ENCODE assay signal across 21 mouse cellular contexts in the genomic region with DNA sequence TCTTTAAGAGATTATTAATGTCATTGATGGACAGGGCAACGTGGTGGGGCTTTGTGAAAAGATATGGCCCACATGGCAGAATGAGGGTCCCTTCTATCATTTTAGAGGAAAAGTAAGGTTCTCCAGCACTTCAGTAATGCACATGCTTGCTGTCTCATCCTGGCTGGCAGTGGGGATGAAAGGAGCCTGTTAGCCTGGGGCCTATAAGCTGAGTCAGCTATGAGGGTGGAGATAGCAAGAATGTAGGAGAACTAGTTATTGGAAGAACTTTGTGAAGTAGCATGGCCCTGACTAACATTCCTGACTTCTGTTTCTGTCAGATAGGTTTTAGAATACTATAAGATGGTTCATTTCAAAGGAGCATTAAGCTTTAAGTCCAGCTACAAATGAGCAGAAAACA.
DNase-seq lines count a peak whose midpoint lies in the region; ATAC-seq and TF ChIP-seq lines count a peak whose summit lies in the region.
"Had no signal": no experiment of that assay in that cellular context is flagged by ENCODE, and none has a peak within 500 bp of the region (broad histone marks: within the 10 kb centered on the region; RNA-seq: fewer than 3 reads in every experiment).

No protein-coding gene starts in this region.

- H3K27ac ChIP-seq in embryonic facial prominence, embryonic 14.5 days (replicated peaks; ENCODE audit: low read depth, low read length) = no peak overlapping the region
- no peak overlapping the region for H3K27ac ChIP-seq in embryonic facial prominence, embryonic 10.5 days (replicated peaks)
- no peak overlapping the region for H3K27ac ChIP-seq in lung, postnatal 0 days (ENCODE audit: low read length)
- H3K27ac ChIP-seq in stomach, postnatal 0 days (replicated peaks) = peak overlapping the region; percentile 30; the same call in 1 of the 2 replicates
- H3K27ac ChIP-seq: liver, embryonic 15.5 days; midbrain, embryonic 12.5 days; neural tube, embryonic 12.5 days had no signal

- 80% methylated on average over 1 of the region's 1 CpGs for WGBS in embryonic facial prominence, embryonic 14.5 days
- WGBS in embryonic facial prominence, embryonic 10.5 days = 68% methylated on average over 1 of the region's 1 CpGs
- 62% methylated on average over 1 of the region's 1 CpGs for WGBS in lung, postnatal 0 days
- 63% methylated on average over 1 of the region's 1 CpGs for WGBS in stomach, postnatal 0 days

- no peak overlapping the region for H3K9ac ChIP-seq in embryonic facial prominence, embryonic 14.5 days (ENCODE audit: low read depth, low read length)
- no peak overlapping the region for H3K9ac ChIP-seq in lung, postnatal 0 days (replicated peaks; ENCODE audit: low read depth)
- no peak overlapping the region for H3K9ac ChIP-seq in stomach, postnatal 0 days (ENCODE audit: low read length)
- H3K9ac ChIP-seq: liver, embryonic 15.5 days; midbrain, embryonic 12.5 days; neural tube, embryonic 12.5 days had no signal

- no peaks in the 10 kb centered on the region for H3K36me3 ChIP-seq in embryonic facial prominence, embryonic 14.5 days (ENCODE audit: control insufficient read depth, insufficient read depth, low read length)
- H3K36me3 ChIP-seq in embryonic facial prominence, embryonic 10.5 days (replicated peaks) = 0 out of 2 replicates have a peak, but pooled peaks cover 3% of the 10 kb centered on the region
- no peaks in the 10 kb centered on the region for H3K36me3 ChIP-seq in lung, postnatal 0 days (ENCODE audit: insufficient read depth, low read length)
- H3K36me3 ChIP-seq in stomach, postnatal 0 days (ENCODE audit: control insufficient read depth, insufficient read depth, low read length) = no peaks in the 10 kb centered on the region
- H3K36me3 ChIP-seq: midbrain, embryonic 12.5 days; neural tube, embryonic 12.5 days had no signal

- DNase-seq in embryonic facial prominence, embryonic 14.5 days (ENCODE audit: low spot score) = peak; percentile 33
- no peak for DNase-seq in embryonic facial prominence, embryonic 10.5 days (ENCODE audit: low spot score)
- DNase-seq in lung, postnatal 0 days (ENCODE audit: low spot score) = peak; percentile 45
- DNase-seq in lung, postnatal 4 days = no peak
- DNase-seq in fat pad, adult 2 months (ENCODE audit: extremely low read depth, low read depth, low spot score) = peak; percentile 30
- no peak for DNase-seq in stomach, postnatal 0 days (ENCODE audit: low spot score)
- no peak for DNase-seq in c-Kit-positive CD71-positive TER-119-positive erythroid progenitor cells, embryonic 14.5 days (ENCODE audit: low spot score)
- DNase-seq in layer of hippocampus, adult 18-20 months (ENCODE audit: low spot score in 2 of 2) = no peak
- DNase-seq: cerebellum, adult 11 months; cerebellum, postnatal 36 days; gastrocnemius, postnatal 25 days; kidney, adult 9 months; kidney, postnatal 36 days; right cerebral cortex, postnatal 4 days; thymus, postnatal 4 days had no signal

- 0 out of 2 replicates have a peak, but pooled peaks have one; percentile 44 for ATAC-seq in embryonic facial prominence, embryonic 14.5 days (ENCODE audit: low read depth)
- ATAC-seq in lung, postnatal 0 days = peak; percentile 56; the same call in 1 of the 2 replicates
- peak; percentile 82 for ATAC-seq in stomach, postnatal 0 days (ENCODE audit: low FRiP score, low TSS enrichment)
- ATAC-seq: forebrain, embryonic 16.5 days; hindbrain, embryonic 16.5 days had no signal

- H3K27me3 ChIP-seq in embryonic facial prominence, embryonic 14.5 days (replicated peaks; ENCODE audit: control insufficient read depth, insufficient read depth, low read length) = no peaks in the 10 kb centered on the region
- no peaks in the 10 kb centered on the region for H3K27me3 ChIP-seq in embryonic facial prominence, embryonic 10.5 days (replicated peaks; ENCODE audit: low read depth, poor library complexity, severe bottlenecking)
- no peaks in the 10 kb centered on the region for H3K27me3 ChIP-seq in lung, postnatal 0 days (replicated peaks; ENCODE audit: insufficient read depth, low read length)
- H3K27me3 ChIP-seq in stomach, postnatal 0 days (ENCODE audit: control insufficient read depth, insufficient read depth, low read length) = no peaks in the 10 kb centered on the region
- H3K27me3 ChIP-seq: CH12.LX; liver, embryonic 15.5 days; midbrain, embryonic 12.5 days; neural tube, embryonic 12.5 days had no signal

- no peak for TF ChIP-seq EP300 in lung, postnatal 0 days (IDR thresholded peaks at IDR 0.05)
- TF ChIP-seq EP300 in stomach, postnatal 0 days (optimal IDR thresholded peaks at IDR 0.05) = no peak

- no peak overlapping the region for H3K4me2 ChIP-seq in embryonic facial prominence, embryonic 14.5 days (ENCODE audit: low read depth, low read length)
- no peak overlapping the region for H3K4me2 ChIP-seq in lung, postnatal 0 days (replicated peaks; ENCODE audit: low read depth, low read length)
- H3K4me2 ChIP-seq in stomach, postnatal 0 days (replicated peaks; ENCODE audit: low read depth) = no peak overlapping the region
- H3K4me2 ChIP-seq: liver, embryonic 15.5 days; midbrain, embryonic 12.5 days; neural tube, embryonic 12.5 days had no signal

- no peaks in the 10 kb centered on the region for H3K9me3 ChIP-seq in embryonic facial prominence, embryonic 14.5 days (ENCODE audit: control insufficient read depth, low read length)
- H3K9me3 ChIP-seq in embryonic facial prominence, embryonic 10.5 days = no peaks in the 10 kb centered on the region
- H3K9me3 ChIP-seq in lung, postnatal 0 days (ENCODE audit: low read length) = no peaks in the 10 kb centered on the region
- no peaks in the 10 kb centered on the region for H3K9me3 ChIP-seq in stomach, postnatal 0 days (ENCODE audit: control insufficient read depth, low read length)
- H3K9me3 ChIP-seq: liver, embryonic 15.5 days; midbrain, embryonic 12.5 days; neural tube, embryonic 12.5 days had no signal

- TF ChIP-seq CTCF in lung, postnatal 0 days (IDR thresholded peaks at IDR 0.05) = no peak
- TF ChIP-seq CTCF in stomach, postnatal 0 days (IDR thresholded peaks at IDR 0.05; ENCODE audit: low read depth) = no peak

- H3K4me1 ChIP-seq in embryonic facial prominence, embryonic 14.5 days (ENCODE audit: control insufficient read depth, insufficient read depth, low read length) = no peaks in the 10 kb centered on the region
- peaks cover 2% of the 10 kb centered on the region; the same call in 1 of the 2 replicates for H3K4me1 ChIP-seq in embryonic facial prominence, embryonic 10.5 days
- H3K4me1 ChIP-seq in lung, postnatal 0 days (ENCODE audit: insufficient read depth, low read depth, low read length) = no peaks in the 10 kb centered on the region
- H3K4me1 ChIP-seq in stomach, postnatal 0 days (replicated peaks; ENCODE audit: control insufficient read depth, insufficient read depth) = no peaks in the 10 kb centered on the region
- H3K4me1 ChIP-seq: neural tube, embryonic 12.5 days had no signal

- H3K4me3 ChIP-seq in embryonic facial prominence, embryonic 14.5 days (ENCODE audit: low read depth, low read length) = no peak overlapping the region
- H3K4me3 ChIP-seq in embryonic facial prominence, embryonic 10.5 days = no peak overlapping the region
- no peak overlapping the region for H3K4me3 ChIP-seq in lung, postnatal 0 days (ENCODE audit: low read depth, low read length)
- H3K4me3 ChIP-seq in stomach, postnatal 0 days (ENCODE audit: low read depth, low read length) = no peak overlapping the region
- H3K4me3 ChIP-seq: liver, embryonic 15.5 days; midbrain, embryonic 12.5 days; neural tube, embryonic 12.5 days had no signal

Comparison
In these comparisons a context has a peak if more than half of its experiments do, and no peak if none do; other contexts are left out.
1. DNase-seq: peak in embryonic facial prominence, embryonic 14.5 days (single experiment), lung, postnatal 0 days (single experiment) and fat pad, adult 2 months (single experiment); none in embryonic facial prominence, embryonic 10.5 days (single experiment), lung, postnatal 4 days (0 of 2), stomach, postnatal 0 days (single experiment), c-Kit-positive CD71-positive TER-119-positive erythroid progenitor cells, embryonic 14.5 days (single experiment) and layer of hippocampus, adult 18-20 months (0 of 2).
2. Peak in every context shown above with its lines, with median percentiles within 50 percentile points of each other: ATAC-seq.